26 mouse cellular contexts compared by ENCODE assay signal in genomic region chr15:84294391-84294790, GRCm38 (mm10). TPM values are rescaled to one million over a fixed set of nuclear protein-coding genes. Genes with fewer than 3 reads are reported as not detected.
DNase-seq lines count a peak whose midpoint lies in the region; ATAC-seq and TF ChIP-seq lines count a peak whose summit lies in the region.
"Had no signal": no experiment of that assay in that cellular context is flagged by ENCODE, and none has a peak within 500 bp of the region (broad histone marks: within the 10 kb centered on the region; RNA-seq: fewer than 3 reads in every experiment).

No protein-coding gene starts in this region.

- peaks cover 9% of the 10 kb centered on the region for H3K4me1 ChIP-seq in forebrain, postnatal 0 days (ENCODE audit: insufficient read depth)
- H3K4me1 ChIP-seq in forebrain, embryonic 16.5 days (replicated peaks; ENCODE audit: control insufficient read depth, insufficient read depth, low read length): peaks cover 18% of the 10 kb centered on the region
- H3K4me1 ChIP-seq in hindbrain, postnatal 0 days (ENCODE audit: insufficient read depth, low read length): peaks cover 12% of the 10 kb centered on the region
- H3K4me1 ChIP-seq in hindbrain, embryonic 14.5 days (replicated peaks; ENCODE audit: control insufficient read depth, insufficient read depth, low read length): peaks cover 14% of the 10 kb centered on the region
- H3K4me1 ChIP-seq in midbrain, embryonic 11.5 days (ENCODE audit: control insufficient read depth, insufficient read depth, low read length): peaks cover 16% of the 10 kb centered on the region
- peaks cover 8% of the 10 kb centered on the region for H3K4me1 ChIP-seq in midbrain, postnatal 0 days (ENCODE audit: insufficient read depth, low read length)

- H3K4me2 ChIP-seq in forebrain, postnatal 0 days (ENCODE audit: low read depth): no peak overlapping the region
- no peak overlapping the region for H3K4me2 ChIP-seq in forebrain, embryonic 16.5 days (ENCODE audit: low read length)
- no peak overlapping the region for H3K4me2 ChIP-seq in hindbrain, postnatal 0 days (ENCODE audit: low read depth, low read length)
- no peak overlapping the region for H3K4me2 ChIP-seq in hindbrain, embryonic 14.5 days (replicated peaks)
- no peak overlapping the region for H3K4me2 ChIP-seq in midbrain, embryonic 11.5 days
- H3K4me2 ChIP-seq in midbrain, postnatal 0 days (ENCODE audit: low read depth, low read length, poor library complexity, severe bottlenecking): no peak overlapping the region
- H3K4me2 ChIP-seq: embryonic facial prominence, embryonic 13.5 days; embryonic facial prominence, embryonic 15.5 days had no signal

- WGBS in forebrain, postnatal 0 days: 50% methylated on average over 8 of the region's 9 CpGs
- 27% methylated on average over 9 of the region's 9 CpGs for WGBS in forebrain, embryonic 16.5 days
- WGBS in hindbrain, postnatal 0 days: 52% methylated on average over 5 of the region's 9 CpGs
- 54% methylated on average over 9 of the region's 9 CpGs for WGBS in hindbrain, embryonic 14.5 days
- WGBS in midbrain, embryonic 11.5 days: 80% methylated on average over 9 of the region's 9 CpGs
- WGBS in midbrain, postnatal 0 days: 57% methylated on average over 9 of the region's 9 CpGs

- TF ChIP-seq CTCF in forebrain, postnatal 0 days (IDR thresholded peaks at IDR 0.05; ENCODE audit: low read depth): no peak
- no peak for TF ChIP-seq CTCF in hindbrain, postnatal 0 days (IDR thresholded peaks at IDR 0.05; ENCODE audit: low read depth)
- no peak for TF ChIP-seq CTCF in midbrain, postnatal 0 days (IDR thresholded peaks at IDR 0.05)
- TF ChIP-seq CTCF in brain, embryonic 14.5 days (IDR thresholded peaks at IDR 0.05; ENCODE audit: borderline replicate concordance, extremely low read depth, insufficient read depth, insufficient read length): no peak

- no peak for TF ChIP-seq POLR2A in brain, embryonic 14.5 days (IDR thresholded peaks at IDR 0.05; ENCODE audit: borderline replicate concordance, extremely low read depth, insufficient read depth, insufficient read length, poor library complexity, severe bottlenecking)

- no peak overlapping the region for H3K9ac ChIP-seq in forebrain, postnatal 0 days
- no peak overlapping the region for H3K9ac ChIP-seq in forebrain, embryonic 16.5 days (replicated peaks; ENCODE audit: low read depth, low read length)
- no peak overlapping the region for H3K9ac ChIP-seq in hindbrain, postnatal 0 days (replicated peaks; ENCODE audit: low read length)
- H3K9ac ChIP-seq in hindbrain, embryonic 14.5 days: no peak overlapping the region
- H3K9ac ChIP-seq in midbrain, embryonic 11.5 days (ENCODE audit: low read length): no peak overlapping the region
- no peak overlapping the region for H3K9ac ChIP-seq in midbrain, postnatal 0 days (replicated peaks; ENCODE audit: low read length, poor library complexity, severe bottlenecking)
- H3K9ac ChIP-seq: embryonic facial prominence, embryonic 13.5 days; embryonic facial prominence, embryonic 15.5 days had no signal

- no peak overlapping the region for H3K4me3 ChIP-seq in forebrain, postnatal 0 days (ENCODE audit: low read depth, low read length)
- no peak overlapping the region for H3K4me3 ChIP-seq in forebrain, embryonic 16.5 days (replicated peaks; ENCODE audit: low read length)
- H3K4me3 ChIP-seq in hindbrain, postnatal 0 days (ENCODE audit: low read length): no peak overlapping the region
- H3K4me3 ChIP-seq in hindbrain, embryonic 14.5 days (replicated peaks; ENCODE audit: low read length): no peak overlapping the region
- H3K4me3 ChIP-seq in midbrain, embryonic 11.5 days (ENCODE audit: low read depth, low read length): no peak overlapping the region
- H3K4me3 ChIP-seq in midbrain, postnatal 0 days (ENCODE audit: low read depth, low read length): no peak overlapping the region
- H3K4me3 ChIP-seq: embryonic facial prominence, embryonic 13.5 days; embryonic facial prominence, embryonic 15.5 days; erythroblast, embryonic 14.5 days; forebrain, embryonic 10.5 days had no signal

- peak; percentile 34; the same call in 1 of the 2 replicates for ATAC-seq in forebrain, postnatal 0 days
- ATAC-seq in forebrain, embryonic 16.5 days: no peak; the same call in 1 of the 2 replicates
- peak; percentile 33; the same call in 1 of the 2 replicates for ATAC-seq in hindbrain, postnatal 0 days
- no peak for ATAC-seq in hindbrain, embryonic 14.5 days (ENCODE audit: low FRiP score)
- ATAC-seq in midbrain, embryonic 11.5 days (ENCODE audit: low FRiP score): no peak
- ATAC-seq in midbrain, postnatal 0 days (ENCODE audit: low FRiP score): no peak
- ATAC-seq: activated CD4-positive, CD25-positive, alpha-beta regulatory T cell, adult 4 months; forebrain, embryonic 14.5 days; Patski had no signal

- no peaks in the 10 kb centered on the region for H3K27me3 ChIP-seq in forebrain, postnatal 0 days (ENCODE audit: insufficient read depth, low read length)
- no peaks in the 10 kb centered on the region for H3K27me3 ChIP-seq in forebrain, embryonic 16.5 days (replicated peaks; ENCODE audit: control insufficient read depth, insufficient read depth, low read length)
- H3K27me3 ChIP-seq in hindbrain, postnatal 0 days (ENCODE audit: insufficient read depth, low read length): no peaks in the 10 kb centered on the region
- no peaks in the 10 kb centered on the region for H3K27me3 ChIP-seq in hindbrain, embryonic 14.5 days (ENCODE audit: control insufficient read depth, insufficient read depth, low read length)
- H3K27me3 ChIP-seq in midbrain, embryonic 11.5 days (ENCODE audit: control insufficient read depth, insufficient read depth, low read length): peaks cover 3% of the 10 kb centered on the region; the same call in 1 of the 2 replicates
- H3K27me3 ChIP-seq in midbrain, postnatal 0 days (ENCODE audit: insufficient read depth, low read length): no peaks in the 10 kb centered on the region
- H3K27me3 ChIP-seq: embryonic facial prominence, embryonic 15.5 days; Patski had no signal

- H3K36me3 ChIP-seq in forebrain, postnatal 0 days (ENCODE audit: insufficient read depth): no peaks in the 10 kb centered on the region
- no peaks in the 10 kb centered on the region for H3K36me3 ChIP-seq in forebrain, embryonic 16.5 days (ENCODE audit: control insufficient read depth, insufficient read depth)
- H3K36me3 ChIP-seq in hindbrain, postnatal 0 days (ENCODE audit: insufficient read depth, low read length): no peaks in the 10 kb centered on the region
- no peaks in the 10 kb centered on the region for H3K36me3 ChIP-seq in hindbrain, embryonic 14.5 days (replicated peaks; ENCODE audit: control insufficient read depth, insufficient read depth)
- no peaks in the 10 kb centered on the region for H3K36me3 ChIP-seq in midbrain, embryonic 11.5 days (ENCODE audit: control insufficient read depth, insufficient read depth, low read length)
- no peaks in the 10 kb centered on the region for H3K36me3 ChIP-seq in midbrain, postnatal 0 days (ENCODE audit: insufficient read depth, low read length)
- H3K36me3 ChIP-seq: embryonic facial prominence, embryonic 13.5 days; embryonic facial prominence, embryonic 15.5 days; forebrain, embryonic 10.5 days; G1E had no signal

- H3K9me3 ChIP-seq in forebrain, postnatal 0 days (ENCODE audit: low read length): no peaks in the 10 kb centered on the region
- no peaks in the 10 kb centered on the region for H3K9me3 ChIP-seq in forebrain, embryonic 16.5 days (ENCODE audit: control insufficient read depth, low read length)
- no peaks in the 10 kb centered on the region for H3K9me3 ChIP-seq in hindbrain, postnatal 0 days (ENCODE audit: low read length)
- no peaks in the 10 kb centered on the region for H3K9me3 ChIP-seq in hindbrain, embryonic 14.5 days (ENCODE audit: control insufficient read depth, low read length)
- no peaks in the 10 kb centered on the region for H3K9me3 ChIP-seq in midbrain, embryonic 11.5 days (ENCODE audit: control insufficient read depth, low read length)
- no peaks in the 10 kb centered on the region for H3K9me3 ChIP-seq in midbrain, postnatal 0 days (ENCODE audit: low read length)
- H3K9me3 ChIP-seq: embryonic facial prominence, embryonic 13.5 days; embryonic facial prominence, embryonic 15.5 days; forebrain, embryonic 10.5 days had no signal

- H3K27ac ChIP-seq in forebrain, postnatal 0 days (ENCODE audit: low read depth, low read length): no peak overlapping the region
- H3K27ac ChIP-seq in forebrain, embryonic 16.5 days (ENCODE audit: low read length): no peak overlapping the region
- H3K27ac ChIP-seq in hindbrain, postnatal 0 days: no peak overlapping the region
- no peak overlapping the region for H3K27ac ChIP-seq in hindbrain, embryonic 14.5 days
- H3K27ac ChIP-seq in midbrain, embryonic 11.5 days (ENCODE audit: low read depth, low read length): no peak overlapping the region
- no peak overlapping the region for H3K27ac ChIP-seq in midbrain, postnatal 0 days (ENCODE audit: low read depth, low read length)
- H3K27ac ChIP-seq: embryonic facial prominence, embryonic 13.5 days; embryonic facial prominence, embryonic 15.5 days; forebrain, embryonic 10.5 days had no signal

- DNase-seq in forebrain, postnatal 0 days: no peak
- DNase-seq in hindbrain, postnatal 0 days (ENCODE audit: low spot score): no peak
- no peak for DNase-seq in hindbrain, embryonic 14.5 days (ENCODE audit: low spot score)
- DNase-seq in midbrain, embryonic 11.5 days (ENCODE audit: low spot score, missing footprints): peak; percentile 85
- DNase-seq in midbrain, postnatal 0 days (ENCODE audit: low spot score): no peak
- DNase-seq in brain, embryonic 14.5 days (ENCODE audit: low read depth): peak; percentile 67
- no peak for DNase-seq in layer of hippocampus, postnatal 36 days
- DNase-seq: adrenal gland, adult 8-10 months; adrenal gland, postnatal 14 days; adrenal gland, postnatal 36 days; cerebellum, adult 11 months; cerebellum, adult 18-20 months; cerebellum, adult 8-10 months; cerebellum, adult 9-11 months; cerebellum, postnatal 14 days; cerebellum, postnatal 36 days; embryo, embryonic 11 days had no signal

RNA-seq across cellular contexts. Expression of gene Parvg, which starts 29.4 kb away (rescaled TPM):
- 1.6 and 2.1 TPM in 2 replicates for total RNA-seq in forebrain, postnatal 0 days (2014; rRNA removed)
- polyA plus RNA-seq in forebrain, postnatal 0 days (2015; fragmentation: Nextera tagmentation; extraction: Ambion mirVana): 1.6 and 1.7 TPM in 2 replicates
- 0.84 and 1.0 TPM in 2 replicates for polyA plus RNA-seq in forebrain, embryonic 16.5 days (2015; fragmentation: Nextera tagmentation; extraction: Ambion mirVana)
- total RNA-seq in hindbrain, postnatal 0 days (2014; rRNA removed): 1.1 and 1.4 TPM in 2 replicates
- polyA plus RNA-seq in hindbrain, postnatal 0 days (2015; fragmentation: Nextera tagmentation; extraction: Ambion mirVana): 1.8 and 1.9 TPM in 2 replicates
- polyA plus RNA-seq in hindbrain, embryonic 14.5 days (2014; fragmentation: Nextera tagmentation; extraction: Ambion mirVana): 0.44 and 0.55 TPM in 2 replicates
- 0.63 and 1.2 TPM in 2 replicates for polyA plus RNA-seq in midbrain, embryonic 11.5 days (2014; fragmentation: Nextera tagmentation; extraction: Ambion mirVana)
- 1.5 and 1.7 TPM in 2 replicates for total RNA-seq in midbrain, postnatal 0 days (2014; rRNA removed)
- 1.7 and 1.9 TPM in 2 replicates for polyA plus RNA-seq in midbrain, postnatal 0 days (2015; fragmentation: Nextera tagmentation; extraction: Ambion mirVana)
- 1.3 and 1.5 TPM in 2 replicates for polyA plus RNA-seq in brain, embryonic 14.5 days (2012; rRNA removed)
- total RNA-seq in layer of hippocampus, postnatal 36 days (2021): 10 to 100 TPM; 15.8 to 24.3 TPM
- total RNA-seq: G1E had no signal
- polyA plus RNA-seq: Patski had no signal

Comparison
In these comparisons a context has a peak if more than half of its experiments do, and no peak if none do; other contexts are left out.
1. ATAC-seq: peak in forebrain, postnatal 0 days (single experiment) and hindbrain, postnatal 0 days (single experiment); none in forebrain, embryonic 16.5 days (single experiment), hindbrain, embryonic 14.5 days (single experiment), midbrain, embryonic 11.5 days (single experiment) and midbrain, postnatal 0 days (single experiment).
2. DNase-seq: peak in midbrain, embryonic 11.5 days (single experiment) and brain, embryonic 14.5 days (single experiment); none in forebrain, postnatal 0 days (single experiment), hindbrain, postnatal 0 days (single experiment), hindbrain, embryonic 14.5 days (single experiment), midbrain, postnatal 0 days (single experiment) and layer of hippocampus, postnatal 36 days (0 of 2).